Mouse (Mus musculus) kidney, adult 2 months (tissue): ENCODE results near the gene Malsu1. TPM values are rescaled to one million over a fixed set of nuclear protein-coding genes. Genes with fewer than 3 reads are reported as not detected.

Experiments used
- DNase-seq: peaks from one replicate; pipeline ENCODE4 v3.0.0; 2021
- H3K27ac ChIP-seq: fragments of 200-500 bp; 2 replicates; pipeline ENCODE4 v1.5.1; 2012; ENCODE audit warnings: low read depth, low read length, control low read depth, inconsistent platforms; ENCODE audit not compliant: insufficient read depth
- H3K27me3 ChIP-seq: fragments of 200-500 bp; replicated peaks from 2 replicates; pipeline ENCODE4 v1.6.1; 2012; ENCODE audit warnings: mild to moderate bottlenecking, moderate library complexity, low read length, inconsistent platforms; ENCODE audit not compliant: control insufficient read depth, insufficient read depth
- H3K36me3 ChIP-seq: fragments of 200-500 bp; 2 replicates; pipeline ENCODE4 v1.6.1; 2012; ENCODE audit warnings: mild to moderate bottlenecking, moderate library complexity, low read length, inconsistent platforms; ENCODE audit not compliant: control insufficient read depth, insufficient read depth
- H3K4me1 ChIP-seq: fragments of 200-500 bp; 2 replicates; pipeline ENCODE4 v1.6.1; 2011; ENCODE audit warnings: low read length; ENCODE audit not compliant: control insufficient read depth, insufficient read depth
- H3K4me3 ChIP-seq: fragments of 200-500 bp; 2 replicates; pipeline ENCODE4 v1.5.1; 2011; ENCODE audit warnings: mild to moderate bottlenecking, low read depth, low read length, control low read depth; ENCODE audit not compliant: insufficient read depth
- CTCF ChIP-seq: fragments of 200-500 bp; conservative IDR thresholded peaks from 2 replicates; pipeline ENCODE4 v1.5.1; 2011; ENCODE audit warnings: low read depth, mild to moderate bottlenecking, control low read depth, low read length, moderate library complexity, mixed read lengths; ENCODE audit not compliant: insufficient read depth, insufficient read length
- POLR2A ChIP-seq: fragments of 200-500 bp; IDR thresholded peaks from one replicate; pipeline ENCODE4 v1.6.1; 2011; ENCODE audit warnings: low read depth, low read length, control low read depth
- WGBS: fragments of 180-500 bp; shearing (Covaris S2); methylation state at CpG from one replicate; pipeline ENCODE4 v1.1.7; 2018; 5-methylcytosine and 5-hydroxymethylcytosine counted together
- polyA plus RNA-seq: library from polyadenylated mRNA; depleted of rRNA; stranded (reverse); fragments of >200 nt; gene quantifications from 2 replicates; pipeline ENCODE4 v1.2.3, GENCODE M21; 2012; rRNA removed

Gene Malsu1
- 22.7 and 27.0 TPM in 2 replicates for polyA plus RNA-seq

GRCm38 (mm10) chr6:49073304-49074116 lies at the start of gene Malsu1:
Gene Malsu1 (plus strand): TSS chr6:49073795.
- peak within 1 kb of the TSS; percentile 41 for H3K27ac ChIP-seq
- under 1% methylated on average over 49 of the region's 49 CpGs for WGBS
- no peaks in the 10 kb centered on the region for H3K27me3 ChIP-seq
- peak within 1 kb of the TSS; percentile 87 for H3K4me3 ChIP-seq
- peaks cover 6% of the 10 kb centered on the region for H3K4me1 ChIP-seq
- peak; percentile 97 for DNase-seq
- H3K36me3 ChIP-seq = no peaks in the 10 kb centered on the region
- no peak for TF ChIP-seq CTCF
- TF ChIP-seq POLR2A = no peak

- no peak overlapping the region for H3K4me3 ChIP-seq
- no peak for DNase-seq
- no peaks in the 10 kb centered on the region for H3K4me1 ChIP-seq
- TF ChIP-seq CTCF = no peak
- no peak for TF ChIP-seq POLR2A
- H3K27me3 ChIP-seq = no peaks in the 10 kb centered on the region
- no peak overlapping the region for H3K27ac ChIP-seq
- 85% methylated on average over 7 of the region's 7 CpGs for WGBS
- H3K36me3 ChIP-seq = no peaks in the 10 kb centered on the region
Observed at GRCm38 (mm10) chr6:49025290-49025689, 48.3 kb upstream of the Malsu1 start.

GRCm38 (mm10) chr6:49026496-49026895 lies 47.1 kb upstream of the Malsu1 start:
- no peak overlapping the region for H3K4me3 ChIP-seq
- 88% methylated on average over 5 of the region's 5 CpGs for WGBS
- no peaks in the 10 kb centered on the region for H3K36me3 ChIP-seq
- no peak for TF ChIP-seq CTCF
- no peak for TF ChIP-seq POLR2A
- no peaks in the 10 kb centered on the region for H3K27me3 ChIP-seq
- no peaks in the 10 kb centered on the region for H3K4me1 ChIP-seq
- H3K27ac ChIP-seq = no peak overlapping the region
- no peak for DNase-seq

GRCm38 (mm10) chr6:49028019-49028418 lies 45.6 kb upstream of the Malsu1 start:
- Histone ChIP-seq H3K4me3 (no peak overlapping the region), H3K27me3 (no peaks in the 10 kb centered on the region), H3K27ac (no peak overlapping the region), H3K4me1 (no peaks in the 10 kb centered on the region), H3K36me3 (no peaks in the 10 kb centered on the region)
- no peak for TF ChIP-seq CTCF
- TF ChIP-seq POLR2A = no peak
- no peak for DNase-seq
- 67% methylated on average over 6 of the region's 6 CpGs for WGBS

GRCm38 (mm10) chr6:49028708-49029107 lies 44.9 kb upstream of the Malsu1 start:
- TF ChIP-seq CTCF (no peak), POLR2A (no peak)
- 85% methylated on average over 3 of the region's 3 CpGs for WGBS
- H3K27ac ChIP-seq = no peak overlapping the region

GRCm38 (mm10) chr6:49031230-49031629 lies 42.4 kb upstream of the Malsu1 start:
- Histone ChIP-seq H3K4me3 (no peak overlapping the region), H3K4me1 (no peaks in the 10 kb centered on the region), H3K27me3 (no peaks in the 10 kb centered on the region), H3K27ac (no peak overlapping the region), H3K36me3 (no peaks in the 10 kb centered on the region)
- no peak for DNase-seq
- TF ChIP-seq CTCF (no peak), POLR2A (no peak)
- 52% methylated on average over 4 of the region's 4 CpGs for WGBS

More at GRCm38 (mm10) chr6:49028708-49029107, 44.9 kb upstream of the Malsu1 start:
- DNase-seq = no peak
- no peaks in the 10 kb centered on the region for H3K4me1 ChIP-seq
- no peaks in the 10 kb centered on the region for H3K36me3 ChIP-seq
- no peaks in the 10 kb centered on the region for H3K27me3 ChIP-seq
- no peak overlapping the region for H3K4me3 ChIP-seq

GRCm38 (mm10) chr6:49032783-49033182 lies 40.8 kb upstream of the Malsu1 start:
- no peak for DNase-seq
- no peaks in the 10 kb centered on the region for H3K4me1 ChIP-seq
- WGBS = 60% methylated on average over 4 of the region's 4 CpGs
- no peaks in the 10 kb centered on the region for H3K27me3 ChIP-seq
- no peaks in the 10 kb centered on the region for H3K36me3 ChIP-seq
- H3K27ac ChIP-seq = no peak overlapping the region
- TF ChIP-seq CTCF (no peak), POLR2A (no peak)
- H3K4me3 ChIP-seq = no peak overlapping the region
